In genomic region chr3:93554379-93554980, GRCm38 (mm10) we compare ENCODE assay signal across 8 mouse cellular contexts. TPM values are rescaled to one million over a fixed set of nuclear protein-coding genes. Genes with fewer than 3 reads are reported as not detected.
A peak's percentile ranks its signal among the peaks of the same experiment; 100 is the strongest.
DNase-seq lines count a peak whose midpoint lies in the region; ATAC-seq lines count a peak whose summit lies in the region.

No protein-coding gene starts in this region.

- H3K4me2 ChIP-seq in midbrain, embryonic 16.5 days (ENCODE audit: low read length): peak overlapping the region; percentile 99

- H3K36me3 ChIP-seq in heart, embryonic 10.5 days: no peaks in the 10 kb centered on the region
- no peaks in the 10 kb centered on the region for H3K36me3 ChIP-seq in limb, embryonic 10.5 days
- no peaks in the 10 kb centered on the region for H3K36me3 ChIP-seq in midbrain, embryonic 16.5 days (ENCODE audit: control insufficient read depth, insufficient read depth, low read length)

- peak; percentile 72 for ATAC-seq in midbrain, embryonic 16.5 days
- no peak for ATAC-seq in erythroid progenitor cell, adult 5-6 weeks (replicated peaks; ENCODE audit: low FRiP score, poor library complexity, severe bottlenecking)

- H3K27me3 ChIP-seq in heart, embryonic 10.5 days (ENCODE audit: insufficient read depth, poor library complexity, severe bottlenecking): no peaks in the 10 kb centered on the region
- H3K27me3 ChIP-seq in limb, embryonic 10.5 days (ENCODE audit: low read depth, poor library complexity, severe bottlenecking): peaks cover 25% of the 10 kb centered on the region
- no peaks in the 10 kb centered on the region for H3K27me3 ChIP-seq in midbrain, embryonic 16.5 days (ENCODE audit: control insufficient read depth, insufficient read depth, low read depth, low read length)

- peak overlapping the region; percentile 73 for H3K9ac ChIP-seq in midbrain, embryonic 16.5 days (ENCODE audit: low read depth, low read length)

- DNase-seq in cerebellum, postnatal 10 days: peak; percentile 5 to 13
- no peak for DNase-seq in cerebellum, adult 9-10 months
- peak; percentile 48 for DNase-seq in ZHBTc4 (ENCODE audit: low read depth, low spot score)
- no peak for DNase-seq in heart, embryonic 10.5 days (ENCODE audit: low spot score)
- no peak for DNase-seq in limb, embryonic 10.5 days (ENCODE audit: low spot score)
- no peak for DNase-seq in layer of hippocampus, adult 8-10 months (ENCODE audit: low spot score in 2 of 2)

- H3K4me3 ChIP-seq in heart, embryonic 10.5 days: peak overlapping the region; percentile 72
- H3K4me3 ChIP-seq in limb, embryonic 10.5 days: peak overlapping the region; percentile 65
- H3K4me3 ChIP-seq in midbrain, embryonic 16.5 days (ENCODE audit: low read depth, low read length): peak overlapping the region; percentile 61

- no peaks in the 10 kb centered on the region for H3K9me3 ChIP-seq in heart, embryonic 10.5 days
- H3K9me3 ChIP-seq in limb, embryonic 10.5 days (replicated peaks): no peaks in the 10 kb centered on the region
- H3K9me3 ChIP-seq in midbrain, embryonic 16.5 days (replicated peaks; ENCODE audit: control insufficient read depth, low read length, poor library complexity, severe bottlenecking): no peaks in the 10 kb centered on the region

- peaks cover 18% of the 10 kb centered on the region; the same call in 1 of the 2 replicates for H3K4me1 ChIP-seq in heart, embryonic 10.5 days
- H3K4me1 ChIP-seq in limb, embryonic 10.5 days: peaks cover 15% of the 10 kb centered on the region
- H3K4me1 ChIP-seq in midbrain, embryonic 16.5 days (ENCODE audit: control insufficient read depth, insufficient read depth, low read length): peaks cover 4% of the 10 kb centered on the region; the same call in 1 of the 2 replicates

- H3K27ac ChIP-seq in heart, embryonic 10.5 days: peak overlapping the region; percentile 89
- peak overlapping the region; percentile 85 for H3K27ac ChIP-seq in limb, embryonic 10.5 days
- no peak overlapping the region for H3K27ac ChIP-seq in midbrain, embryonic 16.5 days (ENCODE audit: low read length)

- 17% methylated on average over 12 of the region's 13 CpGs for WGBS in heart, embryonic 10.5 days
- WGBS in limb, embryonic 10.5 days: 23% methylated on average over 13 of the region's 13 CpGs
- WGBS in midbrain, embryonic 16.5 days: 23% methylated on average over 12 of the region's 13 CpGs

RNA-seq across cellular contexts. Expression of gene S100a10, which starts 0.4 kb away (rescaled TPM):
- polyA plus RNA-seq in heart, embryonic 10.5 days (2016; fragmentation: Nextera tagmentation; extraction: Ambion mirVana): 192 and 203 TPM in 2 replicates
- 74.9 and 78.4 TPM in 2 replicates for polyA plus RNA-seq in limb, embryonic 10.5 days (2016; fragmentation: Nextera tagmentation; extraction: Ambion mirVana)
- polyA plus RNA-seq in midbrain, embryonic 16.5 days (2015; fragmentation: Nextera tagmentation; extraction: Ambion mirVana): 87.0 and 107 TPM in 2 replicates
- 41.1 and 59.5 TPM in 2 replicates for total RNA-seq in erythroid progenitor cell, adult 5-6 weeks (2015; ENCODE audit: low replicate concordance)
- 48.9 and 71.8 TPM in 2 replicates for total RNA-seq in erythroid progenitor cell, adult 5-6 weeks (2017; ENCODE audit: low replicate concordance)
- total RNA-seq in layer of hippocampus, adult 8-10 months (2022): 10 to 100 TPM; 16.7 to 37.3 (median 28.5) TPM

RNA-seq across cellular contexts. Expression of gene S100a11, which starts 34.2 kb away (rescaled TPM):
- 430 and 549 TPM in 2 replicates for polyA plus RNA-seq in heart, embryonic 10.5 days (2016; fragmentation: Nextera tagmentation; extraction: Ambion mirVana)
- 241 and 293 TPM in 2 replicates for polyA plus RNA-seq in limb, embryonic 10.5 days (2016; fragmentation: Nextera tagmentation; extraction: Ambion mirVana)
- 135 and 141 TPM in 2 replicates for polyA plus RNA-seq in midbrain, embryonic 16.5 days (2015; fragmentation: Nextera tagmentation; extraction: Ambion mirVana)
- 477 and 485 TPM in 2 replicates for total RNA-seq in erythroid progenitor cell, adult 5-6 weeks (2015; ENCODE audit: low replicate concordance)
- 7.3 and 30.8 TPM in 2 replicates for total RNA-seq in erythroid progenitor cell, adult 5-6 weeks (2017; ENCODE audit: low replicate concordance)
- total RNA-seq in layer of hippocampus, adult 8-10 months (2022): 10 to 100 TPM in 2 of 4 experiments, 1 to 10 TPM in 2; 6.1 to 19.4 (median 13.9) TPM

Comparison
In these comparisons a context has a peak if more than half of its experiments do, and no peak if none do; other contexts are left out.
1. DNase-seq: peak in cerebellum, postnatal 10 days (2 of 2) and ZHBTc4 (single experiment); none in cerebellum, adult 9-10 months (single experiment), heart, embryonic 10.5 days (single experiment), limb, embryonic 10.5 days (single experiment) and layer of hippocampus, adult 8-10 months (0 of 2).
2. Peak in every context shown above with its lines, with median percentiles within 50 percentile points of each other: H3K4me3 ChIP-seq.